Mouse (Mus musculus) limb, embryonic 13.5 days (tissue): Measurements from ENCODE around the gene Sarm1. TPM values are rescaled to one million over a fixed set of nuclear protein-coding genes. Genes with fewer than 3 reads are reported as not detected.

Experiments used
- ATAC-seq: fragments of 200-750 bp; cut with Nextera tagmentation; 2 replicates; pipeline ENCODE4 v1.8.0; 2017; ENCODE audit warnings: low read depth, moderate number of reproducible peaks, moderate TSS enrichment; ENCODE audit not compliant: low FRiP score
- H3K27ac ChIP-seq: fragments of 300-500 bp; sonication (generic); 2 replicates; pipeline ENCODE4 v1.5.1; 2015; ENCODE audit warnings: inconsistent platforms, mild to moderate bottlenecking, moderate library complexity
- H3K27me3 ChIP-seq: fragments of 300-500 bp; sonication (generic); 2 replicates; pipeline ENCODE4 v1.6.1; 2015; ENCODE audit warnings: mild to moderate bottlenecking, inconsistent platforms
- H3K36me3 ChIP-seq: fragments of 300-500 bp; sonication (generic); 2 replicates; pipeline ENCODE4 v1.6.1; 2015; ENCODE audit warnings: inconsistent platforms, mild to moderate bottlenecking, moderate library complexity
- H3K4me1 ChIP-seq: fragments of 300-500 bp; sonication (generic); 2 replicates; pipeline ENCODE4 v1.6.1; 2015; ENCODE audit warnings: inconsistent platforms
- H3K4me2 ChIP-seq: fragments of 300-500 bp; sonication (generic); replicated peaks from 2 replicates; pipeline ENCODE4 v1.6.1; 2015; ENCODE audit warnings: inconsistent platforms, mild to moderate bottlenecking, moderate library complexity
- H3K4me3 ChIP-seq: fragments of 300-500 bp; sonication (generic); 2 replicates; pipeline ENCODE4 v1.5.1; 2015; ENCODE audit warnings: moderate library complexity, mild to moderate bottlenecking, inconsistent platforms
- H3K9ac ChIP-seq: fragments of 300-500 bp; sonication (generic); 2 replicates; pipeline ENCODE4 v1.6.1; 2015; ENCODE audit warnings: mild to moderate bottlenecking, inconsistent platforms
- H3K9me3 ChIP-seq: fragments of 300-500 bp; sonication (generic); 2 replicates; pipeline ENCODE4 v1.6.1; 2016; ENCODE audit warnings: inconsistent platforms
- WGBS: fragments of 180-500 bp; shearing (Covaris S2); methylation state at CpG from one replicate; pipeline ENCODE4 v1.1.7; 2015; 5-methylcytosine and 5-hydroxymethylcytosine counted together
- polyA plus RNA-seq: library from polyadenylated mRNA; unstranded; fragments of >200 nt; fragmentation: Nextera tagmentation; extraction: Ambion mirVana; gene quantifications from 2 replicates; pipeline ENCODE4 v1.2.1, GENCODE M21; 2015

The Sarm1 gene
- polyA plus RNA-seq, 1 experiment from 2014 or later = 2.6 TPM

- no peak overlapping the region for H3K4me3 ChIP-seq
- H3K9ac ChIP-seq = no peak overlapping the region
- H3K36me3 ChIP-seq = peaks cover 15% of the 10 kb centered on the region
- no peak for ATAC-seq
- no peak overlapping the region for H3K27ac ChIP-seq
- peaks cover 26% of the 10 kb centered on the region for H3K4me1 ChIP-seq
- WGBS = 42% methylated on average over 3 of the region's 3 CpGs
- H3K4me2 ChIP-seq = no peak overlapping the region
- H3K9me3 ChIP-seq = no peaks in the 10 kb centered on the region
- H3K27me3 ChIP-seq = no peaks in the 10 kb centered on the region
These were observed 29.6 kb downstream of the Sarm1 start for GRCm38 (mm10) chr11:78467932-78468331.

GRCm38 (mm10) chr11:78467515-78467914 is 30.0 kb downstream of the Sarm1 start:
- ATAC-seq = no peak
- Histone ChIP-seq H3K36me3 (peaks cover 15% of the 10 kb centered on the region), H3K4me1 (peaks cover 26% of the 10 kb centered on the region), H3K9me3 (no peaks in the 10 kb centered on the region), H3K27me3 (no peaks in the 10 kb centered on the region), H3K4me3 (no peak overlapping the region), H3K4me2 (no peak overlapping the region), H3K9ac (no peak overlapping the region), H3K27ac (no peak overlapping the region)
- 81% methylated on average over 7 of the region's 7 CpGs for WGBS

- ATAC-seq = no peak
- Histone ChIP-seq H3K9ac (peak overlapping the region; percentile 91), H3K4me2 (peak overlapping the region; percentile 83), H3K4me1 (peaks cover 26% of the 10 kb centered on the region), H3K9me3 (no peaks in the 10 kb centered on the region), H3K27me3 (no peaks in the 10 kb centered on the region), H3K36me3 (peaks cover 11% of the 10 kb centered on the region), H3K27ac (peak overlapping the region; percentile 98), H3K4me3 (peak overlapping the region; percentile 78)
- 73% methylated on average over 23 of the region's 23 CpGs for WGBS
These were observed 31.2 kb downstream of the Sarm1 start for GRCm38 (mm10) chr11:78466242-78466912.

GRCm38 (mm10) chr11:78465568-78466180 is 31.9 kb downstream of the Sarm1 start, which contains the start of gene Slc46a1:
Gene Slc46a1 (plus strand): TSS chr11:78465697.
- Histone ChIP-seq H3K36me3 (peaks cover 7% of the 10 kb centered on the region; the same call in 1 of the 2 replicates), H3K4me1 (peaks cover 26% of the 10 kb centered on the region), H3K9ac (peak within 1 kb of the TSS; percentile 91), H3K4me3 (peak within 1 kb of the TSS; percentile 78), H3K4me2 (peak within 1 kb of the TSS; percentile 83), H3K27me3 (no peaks in the 10 kb centered on the region), H3K27ac (peak within 1 kb of the TSS; percentile 98), H3K9me3 (no peaks in the 10 kb centered on the region)
- under 1% methylated on average over 41 of the region's 41 CpGs for WGBS
- peak; percentile 98 for ATAC-seq

- ATAC-seq = no peak
- peak overlapping the region; percentile 91 for H3K9ac ChIP-seq
- 34% methylated on average over 9 of the region's 9 CpGs for WGBS
- peaks cover 4% of the 10 kb centered on the region; the same call in 1 of the 2 replicates for H3K36me3 ChIP-seq
- no peaks in the 10 kb centered on the region for H3K27me3 ChIP-seq
- H3K27ac ChIP-seq = peak overlapping the region; percentile 98
- H3K4me3 ChIP-seq = peak overlapping the region; percentile 78
- H3K4me1 ChIP-seq = peaks cover 26% of the 10 kb centered on the region
- no peaks in the 10 kb centered on the region for H3K9me3 ChIP-seq
- H3K4me2 ChIP-seq = peak overlapping the region; percentile 83
These were observed 32.4 kb downstream of the Sarm1 start for GRCm38 (mm10) chr11:78465116-78465515.

DNA sequence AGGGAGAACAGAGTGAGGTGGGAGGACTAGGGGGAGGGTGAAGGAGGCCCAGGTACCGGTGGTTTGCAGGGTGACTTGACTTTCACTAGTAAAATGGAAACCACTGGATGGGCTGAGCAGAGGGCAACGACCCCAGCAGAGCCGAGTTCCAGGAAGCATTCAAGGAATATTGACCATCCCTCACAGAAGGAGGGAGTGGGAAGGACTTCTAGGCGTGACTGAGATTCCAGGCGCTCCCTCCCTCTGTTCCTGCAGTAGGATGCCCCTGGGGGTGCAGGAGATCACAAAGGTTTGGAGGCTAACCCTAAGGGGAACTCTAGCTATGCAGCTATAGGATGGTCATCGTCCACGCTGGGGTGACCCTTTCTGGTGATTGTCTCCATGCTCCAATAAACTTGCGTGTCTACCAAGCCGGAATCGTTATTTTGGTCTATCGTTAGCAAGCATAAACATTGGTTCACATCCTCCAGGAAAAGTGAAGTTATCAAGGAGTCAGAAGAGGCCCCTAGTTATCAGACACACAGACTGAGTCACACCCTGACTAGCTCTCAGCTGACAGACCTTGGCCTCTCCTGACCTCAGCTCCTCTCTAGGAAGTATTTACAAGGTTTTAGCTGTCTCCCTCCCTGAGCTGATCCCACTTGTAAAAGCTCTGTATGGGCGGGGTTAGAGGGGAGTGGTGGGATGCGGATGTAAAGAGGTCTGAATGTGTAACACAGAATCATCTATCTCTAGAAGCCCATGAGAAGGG is 34.1 kb downstream of the Sarm1 start:
- Histone ChIP-seq H3K27ac (no peak overlapping the region), H3K4me1 (peaks cover 26% of the 10 kb centered on the region), H3K9me3 (no peaks in the 10 kb centered on the region), H3K36me3 (no peaks in the 10 kb centered on the region; the same call in 1 of the 2 replicates), H3K4me3 (no peak overlapping the region), H3K4me2 (no peak overlapping the region), H3K27me3 (no peaks in the 10 kb centered on the region), H3K9ac (no peak overlapping the region)
- WGBS = 52% methylated on average over 13 of the region's 13 CpGs
- no peak for ATAC-seq

DNA sequence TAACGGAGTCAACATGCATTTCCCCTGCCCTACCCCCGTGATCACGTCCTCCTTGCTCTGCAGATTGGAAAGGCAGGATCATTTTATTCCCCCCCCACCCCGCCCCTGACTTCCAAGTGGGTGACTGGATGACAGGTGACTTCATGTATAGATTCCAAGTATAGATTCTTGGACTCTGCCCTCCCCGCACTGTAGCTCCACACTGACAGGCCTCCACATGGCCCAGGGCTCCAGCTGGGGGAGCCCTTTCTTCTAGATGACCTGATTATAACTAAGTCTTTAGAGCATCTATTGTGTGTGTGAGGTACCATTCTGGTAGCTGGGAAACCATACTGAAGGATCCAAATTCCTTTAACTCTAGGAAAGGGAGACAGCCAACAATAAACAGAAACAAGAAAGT is 34.9 kb downstream of the Sarm1 start:
- Histone ChIP-seq H3K9ac (no peak overlapping the region), H3K9me3 (no peaks in the 10 kb centered on the region), H3K36me3 (no peaks in the 10 kb centered on the region), H3K4me1 (peaks cover 24% of the 10 kb centered on the region), H3K27me3 (no peaks in the 10 kb centered on the region), H3K4me3 (no peak overlapping the region), H3K27ac (no peak overlapping the region), H3K4me2 (no peak overlapping the region)
- WGBS = 70% methylated on average over 5 of the region's 5 CpGs
- no peak for ATAC-seq

- 71% methylated on average over 1 of the region's 1 CpGs for WGBS
- H3K4me1 ChIP-seq = peaks cover 19% of the 10 kb centered on the region
- H3K36me3 ChIP-seq = no peaks in the 10 kb centered on the region
- H3K4me3 ChIP-seq = no peak overlapping the region
- H3K9ac ChIP-seq = no peak overlapping the region
- H3K27ac ChIP-seq = no peak overlapping the region
- ATAC-seq = no peak
- no peak overlapping the region for H3K4me2 ChIP-seq
- H3K9me3 ChIP-seq = no peaks in the 10 kb centered on the region
- no peaks in the 10 kb centered on the region for H3K27me3 ChIP-seq
These were observed 35.7 kb downstream of the Sarm1 start for GRCm38 (mm10) chr11:78461894-78462293.

DNA sequence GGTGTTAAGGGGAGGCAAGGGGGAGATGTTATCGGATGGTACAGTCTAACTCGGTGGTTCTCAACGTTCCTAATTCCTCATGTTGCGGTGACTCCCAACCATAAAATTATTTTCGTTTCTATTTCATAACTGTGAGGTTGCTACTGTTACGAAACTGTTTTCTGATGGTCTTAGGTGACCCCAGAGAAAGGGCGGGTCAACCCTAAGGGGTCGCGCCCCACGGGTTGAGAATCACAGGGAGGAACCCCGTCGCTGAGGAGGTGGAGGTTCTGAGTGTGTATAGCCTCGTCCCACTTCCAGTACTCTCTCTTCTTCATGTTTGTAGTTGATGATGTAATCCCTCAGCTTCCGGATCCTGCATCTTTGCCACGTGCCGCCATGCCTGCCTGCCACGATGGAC is 38.8 kb downstream of the Sarm1 start:
- WGBS = 81% methylated on average over 17 of the region's 17 CpGs
- H3K27me3 ChIP-seq = no peaks in the 10 kb centered on the region
- H3K4me3 ChIP-seq = no peak overlapping the region
- no peaks in the 10 kb centered on the region for H3K9me3 ChIP-seq
- no peak overlapping the region for H3K27ac ChIP-seq
- no peak for ATAC-seq
- H3K9ac ChIP-seq = no peak overlapping the region
- H3K4me2 ChIP-seq = no peak overlapping the region
- no peaks in the 10 kb centered on the region for H3K36me3 ChIP-seq
- 0 out of 2 replicates have a peak, but pooled peaks cover 2% of the 10 kb centered on the region for H3K4me1 ChIP-seq

DNA sequence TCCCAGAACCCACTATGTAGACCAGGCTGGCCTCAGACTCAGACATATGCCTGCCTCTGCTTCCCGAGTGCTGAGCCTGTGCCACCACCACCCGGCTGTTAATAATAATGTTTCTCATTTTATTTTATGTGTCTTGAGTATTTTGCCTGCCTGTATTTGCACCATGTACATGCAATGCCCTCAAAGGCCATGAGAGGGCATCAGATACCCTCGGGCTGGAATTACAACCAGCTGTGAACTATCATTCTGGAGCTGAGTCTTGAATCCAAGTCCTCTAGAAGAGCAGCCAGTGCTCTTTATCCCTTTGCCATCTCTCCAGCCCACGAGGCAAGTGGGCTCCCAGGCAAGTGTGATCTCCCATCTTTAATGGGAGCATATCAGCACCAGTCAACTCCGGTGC is 42.2 kb downstream of the Sarm1 start:
- no peak overlapping the region for H3K27ac ChIP-seq
- H3K4me2 ChIP-seq = no peak overlapping the region
- no peaks in the 10 kb centered on the region for H3K27me3 ChIP-seq
- no peak overlapping the region for H3K4me3 ChIP-seq
- H3K9me3 ChIP-seq = no peaks in the 10 kb centered on the region
- no peak overlapping the region for H3K9ac ChIP-seq
- H3K4me1 ChIP-seq = no peaks in the 10 kb centered on the region
- whole genome bisulfite sequencing = 31% methylated on average over 5 of the region's 5 CpGs
- no peaks in the 10 kb centered on the region for H3K36me3 ChIP-seq
- no peak for ATAC-seq

DNA sequence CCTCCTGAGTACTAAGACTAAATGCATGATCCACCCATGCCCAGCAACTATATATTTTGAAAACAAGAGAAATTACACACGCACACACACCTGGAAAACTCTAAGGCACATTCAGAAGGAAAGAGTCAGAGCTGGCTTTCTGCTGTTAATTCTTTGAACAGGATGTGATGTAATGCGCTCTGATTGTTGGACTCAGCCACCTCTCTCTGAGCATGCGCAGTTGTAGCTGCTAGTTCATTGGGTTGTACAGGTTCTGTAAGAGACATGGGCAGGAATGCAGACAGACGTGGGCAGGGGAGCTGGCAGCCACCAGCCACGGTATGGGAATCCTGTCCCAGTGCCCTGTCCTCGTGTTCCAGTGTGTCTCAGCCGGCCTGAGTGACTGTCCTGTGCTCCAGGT is 43.3 kb downstream of the Sarm1 start:
- H3K36me3 ChIP-seq = no peaks in the 10 kb centered on the region
- H3K4me1 ChIP-seq = no peaks in the 10 kb centered on the region

DNA sequence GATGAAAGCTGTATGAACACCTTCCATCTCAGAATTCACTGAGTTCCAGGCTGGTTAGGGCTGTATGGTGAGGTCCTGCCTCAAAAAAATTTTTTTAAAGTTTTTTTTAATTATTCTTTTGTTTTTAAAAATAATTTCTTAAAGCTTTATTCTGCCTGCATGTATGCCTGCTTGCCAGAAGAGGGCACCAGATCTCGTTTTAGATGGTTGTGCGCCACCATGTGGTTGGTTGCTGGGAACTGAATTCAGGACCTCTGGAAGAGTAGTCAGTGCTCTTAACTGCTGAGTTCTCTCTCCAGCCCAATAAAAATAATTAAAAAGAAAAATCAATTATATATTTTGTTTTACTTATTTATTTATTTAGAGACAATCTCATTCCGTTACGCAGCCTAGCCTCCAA is 43.9 kb downstream of the Sarm1 start:
- Histone ChIP-seq H3K27ac (no peak overlapping the region), H3K4me1 (no peaks in the 10 kb centered on the region), H3K27me3 (no peaks in the 10 kb centered on the region), H3K9me3 (no peaks in the 10 kb centered on the region), H3K4me3 (no peak overlapping the region), H3K36me3 (no peaks in the 10 kb centered on the region), H3K4me2 (no peak overlapping the region), H3K9ac (no peak overlapping the region)
- ATAC-seq = no peak
- 14% methylated on average over 4 of the region's 4 CpGs for WGBS

More for the DNA sequence above, 43.3 kb downstream of the Sarm1 start:
- ATAC-seq = no peak
- H3K27me3 ChIP-seq = no peaks in the 10 kb centered on the region
- 65% methylated on average over 7 of the region's 7 CpGs for WGBS
- no peak overlapping the region for H3K9ac ChIP-seq
- H3K4me3 ChIP-seq = no peak overlapping the region
- no peak overlapping the region for H3K27ac ChIP-seq
- no peak overlapping the region for H3K4me2 ChIP-seq
- no peaks in the 10 kb centered on the region for H3K9me3 ChIP-seq
